Mouse (Mus musculus) cortical plate, adult 2 months (tissue): ENCODE measurements at regions not wholly inside any gene's neighbourhood (a gene's known extent, or its start where the extent isn't known, plus 50 kb on each side); places are given as distances from the start of the nearest gene placed in this dataset.

Source experiments
- H3K27ac ChIP-seq: fragments of 200-500 bp; 2 replicates; pipeline ENCODE4 v1.5.1; 2012; ENCODE audit warnings: low read length, control low read depth, inconsistent platforms; ENCODE audit not compliant: insufficient read depth
- H3K4me1 ChIP-seq: fragments of 200-500 bp; 2 replicates; pipeline ENCODE4 v1.6.1; 2011; ENCODE audit warnings: low read length; ENCODE audit not compliant: control insufficient read depth, insufficient read depth
- H3K4me3 ChIP-seq: fragments of 200-500 bp; 2 replicates; pipeline ENCODE4 v1.5.1; 2011; ENCODE audit warnings: mild to moderate bottlenecking, low read length, control low read depth; ENCODE audit not compliant: insufficient read depth
- CTCF ChIP-seq: fragments of 200-500 bp; IDR thresholded peaks from 2 replicates; pipeline ENCODE4 v1.5.1; 2011; ENCODE audit warnings: mild to moderate bottlenecking, control low read depth, low read length; ENCODE audit not compliant: insufficient read depth; ENCODE audit errors: extremely low read depth
- POLR2A ChIP-seq: fragments of 200-500 bp; IDR thresholded peaks from 2 replicates; pipeline ENCODE4 v1.6.1; 2011; ENCODE audit warnings: mild to moderate bottlenecking, low read length, control low read depth; ENCODE audit not compliant: insufficient read depth; ENCODE audit errors: extremely low read depth

GRCm38 (mm10) chr1:105123936-105124335, 232.6 kb downstream of the Rnf152 start:
- H3K27ac ChIP-seq: no peak overlapping the region
- no peaks in the 10 kb centered on the region; the same call in 1 of the 2 replicates for H3K4me1 ChIP-seq
- H3K4me3 ChIP-seq: no peak overlapping the region
- TF ChIP-seq POLR2A (no peak), CTCF (no peak)

DNA sequence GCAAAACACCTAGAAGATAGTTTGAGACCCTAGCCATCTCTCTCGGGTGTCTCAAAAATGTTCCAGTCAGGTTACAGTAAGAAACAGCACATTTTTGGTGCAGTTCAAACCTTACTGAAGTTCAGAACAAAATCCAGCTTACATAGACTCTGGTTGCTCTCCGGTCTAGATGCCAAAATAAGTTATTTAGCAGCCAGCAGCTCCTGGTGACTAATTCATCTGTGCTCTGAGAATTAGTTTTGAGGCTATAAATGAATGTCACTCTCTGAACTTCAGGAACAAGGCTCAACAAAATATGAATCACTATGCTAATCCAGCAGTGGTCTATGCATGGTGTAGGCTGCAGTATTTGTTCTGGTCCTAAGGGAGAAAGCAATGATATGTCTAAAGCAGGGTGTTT, 238.6 kb downstream of the Rnf152 start:
- TF ChIP-seq CTCF: no peak
- no peak for TF ChIP-seq POLR2A
- no peaks in the 10 kb centered on the region for H3K4me1 ChIP-seq
- no peak overlapping the region for H3K27ac ChIP-seq
- no peak overlapping the region for H3K4me3 ChIP-seq

DNA sequence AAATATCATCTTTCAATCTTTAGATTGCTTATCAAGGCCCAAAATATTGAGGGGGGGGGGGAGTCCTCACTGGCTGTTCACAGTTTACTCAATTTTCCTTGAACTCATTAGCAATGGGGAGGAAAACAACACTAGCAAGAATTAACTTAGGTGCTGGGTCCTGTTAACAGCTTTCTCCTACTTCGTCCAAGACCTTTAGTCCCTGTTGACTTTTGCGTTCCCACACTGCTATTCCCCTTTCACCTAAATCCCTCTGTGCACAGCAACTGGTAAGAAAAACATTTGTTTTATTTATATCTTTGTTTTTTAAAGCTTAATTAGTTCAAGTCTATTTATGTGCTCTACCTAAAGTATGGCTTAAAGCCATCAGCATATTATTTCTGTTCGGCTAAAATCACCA, 240.3 kb downstream of the Rnf152 start:
- Histone ChIP-seq H3K4me1 (no peaks in the 10 kb centered on the region), H3K27ac (no peak overlapping the region), H3K4me3 (no peak overlapping the region)
- TF ChIP-seq POLR2A (no peak), CTCF (no peak)

- Histone ChIP-seq H3K4me1 (no peaks in the 10 kb centered on the region), H3K4me3 (no peak overlapping the region), H3K27ac (no peak overlapping the region)
- TF ChIP-seq POLR2A (no peak), CTCF (no peak)
These were observed 241.1 kb downstream of the Rnf152 start for GRCm38 (mm10) chr1:105115391-105115790.

DNA sequence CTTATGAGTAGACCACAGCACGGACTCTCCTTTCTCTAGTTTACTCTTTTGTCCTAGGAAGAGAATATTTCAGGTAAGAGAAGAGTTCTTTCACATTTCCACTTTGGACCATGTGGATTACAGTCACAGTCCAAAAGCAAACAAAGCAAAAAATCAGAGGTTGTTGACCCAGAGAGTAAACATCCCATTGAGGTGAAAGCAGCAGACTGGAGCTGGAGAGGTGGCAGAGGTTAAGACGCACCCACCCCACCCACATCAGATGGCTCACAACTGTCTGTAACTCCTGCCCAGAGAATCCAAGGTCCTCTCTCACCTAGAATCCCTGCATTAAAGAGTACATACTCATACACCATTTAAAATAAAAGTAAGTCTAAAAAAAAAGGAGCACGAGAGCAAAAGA, 241.7 kb downstream of the Rnf152 start:
- TF ChIP-seq CTCF: no peak
- no peak for TF ChIP-seq POLR2A
- Histone ChIP-seq H3K4me3 (no peak overlapping the region), H3K27ac (no peak overlapping the region), H3K4me1 (no peaks in the 10 kb centered on the region)

DNA sequence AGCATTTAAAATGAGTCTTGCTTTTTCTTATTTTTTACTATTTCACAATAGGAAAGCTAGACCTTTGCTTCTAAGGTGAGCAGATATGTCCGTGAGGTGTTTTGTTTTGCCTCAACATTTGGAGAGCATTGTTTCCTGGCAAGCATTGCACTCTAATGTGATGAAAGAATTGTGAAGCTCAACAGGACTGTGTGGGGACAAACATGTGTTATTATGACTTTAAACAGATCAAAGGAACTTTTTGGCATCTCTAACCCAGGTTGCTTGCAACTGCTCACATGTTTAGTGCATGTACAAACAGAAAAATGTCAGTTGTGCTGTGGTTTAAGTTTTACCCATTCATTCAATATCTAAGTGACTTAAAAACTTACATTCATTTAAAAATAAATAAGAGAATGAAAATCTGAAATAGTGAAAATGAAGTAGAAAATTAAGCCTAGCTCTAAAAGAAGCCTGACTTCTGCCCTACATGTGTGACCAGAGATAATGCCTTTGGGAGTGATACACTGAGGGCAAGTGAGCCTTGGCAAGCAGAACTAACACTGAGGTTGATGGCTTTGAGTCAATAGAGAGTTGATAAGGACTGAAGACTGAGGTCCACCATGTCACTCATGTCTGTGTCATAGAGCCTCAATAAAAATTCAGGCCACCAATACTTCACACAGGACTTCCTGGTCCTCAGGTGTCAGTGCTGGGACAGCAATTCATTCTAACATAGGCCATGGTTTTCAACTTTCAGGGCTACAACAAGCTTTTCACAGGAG, 243.6 kb downstream of the Rnf152 start:
- TF ChIP-seq POLR2A (no peak), CTCF (no peak)
- Histone ChIP-seq H3K27ac (no peak overlapping the region), H3K4me1 (no peaks in the 10 kb centered on the region), H3K4me3 (no peak overlapping the region)

GRCm38 (mm10) chr1:105111236-105111635, 245.3 kb downstream of the Rnf152 start:
- Histone ChIP-seq H3K4me1 (no peaks in the 10 kb centered on the region), H3K27ac (no peak overlapping the region), H3K4me3 (no peak overlapping the region)
- no peak for TF ChIP-seq CTCF
- no peak for TF ChIP-seq POLR2A

- Histone ChIP-seq H3K4me3 (no peak overlapping the region), H3K4me1 (no peaks in the 10 kb centered on the region), H3K27ac (no peak overlapping the region)
- TF ChIP-seq POLR2A: no peak
- TF ChIP-seq CTCF: no peak
These were observed 245.8 kb downstream of the Rnf152 start for GRCm38 (mm10) chr1:105110581-105111210.

DNA sequence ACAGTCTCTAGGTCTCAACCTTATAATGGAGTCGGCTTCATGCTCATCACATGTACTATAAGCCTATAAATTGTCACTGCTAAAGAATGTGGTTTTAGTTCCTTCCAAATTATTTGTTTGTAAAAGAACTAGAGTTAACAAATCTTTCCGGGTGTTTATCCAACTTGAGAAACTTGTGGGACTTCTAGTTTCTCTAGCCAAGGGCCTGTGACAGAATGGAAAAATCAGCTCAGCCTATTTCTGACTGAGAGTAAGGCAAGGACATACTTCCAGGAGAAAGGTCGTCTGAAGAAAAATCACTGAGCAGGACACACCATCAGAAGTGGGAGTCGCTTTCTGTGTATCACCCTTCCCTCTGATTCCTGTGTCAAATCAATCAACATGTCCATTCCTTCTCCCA, 248.7 kb downstream of the Rnf152 start:
- Histone ChIP-seq H3K4me3 (no peak overlapping the region), H3K4me1 (no peaks in the 10 kb centered on the region), H3K27ac (no peak overlapping the region)
- no peak for TF ChIP-seq CTCF
- no peak for TF ChIP-seq POLR2A

DNA sequence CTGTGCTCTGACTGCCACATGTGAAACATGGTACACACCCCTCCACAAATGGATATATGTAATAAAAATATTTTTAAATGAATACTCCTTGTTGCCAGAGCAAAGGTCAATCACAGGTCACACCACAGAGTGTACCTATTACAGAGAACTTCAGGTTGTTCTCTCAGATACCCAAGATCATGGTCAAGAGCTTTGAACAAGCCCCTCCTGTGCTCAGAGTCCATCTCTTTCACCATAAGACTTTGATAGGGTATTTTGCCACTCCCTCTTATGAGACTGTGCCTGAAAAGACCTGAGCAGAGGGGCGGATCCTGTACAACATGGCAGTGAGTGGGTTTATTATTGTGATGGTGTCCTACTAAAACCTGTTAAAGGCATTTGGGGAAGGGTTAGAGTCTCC, 249.3 kb downstream of the Rnf152 start:
- no peak overlapping the region for H3K27ac ChIP-seq
- TF ChIP-seq POLR2A: no peak
- TF ChIP-seq CTCF: no peak
- H3K4me3 ChIP-seq: no peak overlapping the region
- H3K4me1 ChIP-seq: no peaks in the 10 kb centered on the region

DNA sequence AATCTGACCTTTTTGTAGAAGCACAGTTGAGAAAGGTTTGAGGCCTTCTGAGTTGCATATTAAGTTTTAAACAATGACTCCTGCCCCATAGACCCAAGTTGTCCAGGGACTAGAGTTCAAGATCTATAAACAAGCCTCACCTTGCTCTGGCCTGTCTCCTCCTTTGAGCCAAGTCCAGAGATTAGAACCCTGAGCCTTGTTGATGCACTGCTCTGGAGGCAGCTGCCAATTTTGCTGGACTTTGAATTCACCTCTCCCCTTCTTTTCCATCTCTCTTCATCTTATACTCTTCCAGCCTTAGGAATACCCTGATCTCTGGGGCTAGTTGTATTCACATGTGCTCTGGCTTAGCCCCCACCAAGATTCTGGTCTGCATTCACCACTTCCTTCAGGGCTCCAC, 251.3 kb downstream of the Rnf152 start:
- Histone ChIP-seq H3K4me3 (no peak overlapping the region), H3K4me1 (no peaks in the 10 kb centered on the region), H3K27ac (no peak overlapping the region)
- TF ChIP-seq CTCF (no peak), POLR2A (no peak)
